Mouse (Mus musculus): ENCODE measurements around the gene Ccrl2. TPM values are rescaled to one million over a fixed set of nuclear protein-coding genes. Genes with fewer than 3 reads are reported as not detected.

Gene Ccrl2
- polyA plus RNA-seq, 1 experiment from 2014 or later = 2.8 TPM

GRCm38 (mm10) chr9:111058943-111059556, 1.7 kb upstream of the Ccrl2 start:
- Histone ChIP-seq H3K27me3 (replicated peaks) (no peaks in the 10 kb centered on the region), H3K9ac (no peak overlapping the region), H3K36me3 (no peaks in the 10 kb centered on the region), H3K4me2 (no peak overlapping the region), H3K4me1 (peaks cover 28% of the 10 kb centered on the region), H3K27ac (replicated peaks) (no peak overlapping the region), H3K9me3 (no peaks in the 10 kb centered on the region), H3K4me3 (no peak overlapping the region)
- 63% methylated on average over 10 of the region's 10 CpGs for WGBS
- ATAC-seq (ENCODE audit: extremely low read depth, insufficient number of reproducible peaks, low FRiP score, low TSS enrichment) = no peak

GRCm38 (mm10) chr9:111057544-111058370, 438 bp upstream of the Ccrl2 start:
- Histone ChIP-seq H3K36me3 (no peaks in the 10 kb centered on the region), H3K9me3 (no peaks in the 10 kb centered on the region), H3K4me3 (peak overlapping the region; percentile 54), H3K4me1 (peaks cover 28% of the 10 kb centered on the region), H3K27me3 (replicated peaks) (no peaks in the 10 kb centered on the region), H3K9ac (peak overlapping the region; percentile 72; the same call in 1 of the 2 replicates), H3K27ac (replicated peaks) (peak overlapping the region; percentile 59), H3K4me2 (peak overlapping the region; percentile 70)
- no peak for ATAC-seq (ENCODE audit: extremely low read depth, insufficient number of reproducible peaks, low FRiP score, low TSS enrichment)
- 46% methylated on average over 14 of the region's 14 CpGs for WGBS

- ATAC-seq (ENCODE audit: extremely low read depth, insufficient number of reproducible peaks, low FRiP score, low TSS enrichment) = no peak
- peak overlapping the region; percentile 72 for H3K9ac ChIP-seq
- H3K27ac ChIP-seq (replicated peaks) = peak overlapping the region; percentile 59
- peaks cover 31% of the 10 kb centered on the region for H3K4me1 ChIP-seq
- 6% methylated on average over 11 of the region's 11 CpGs for WGBS
- no peaks in the 10 kb centered on the region for H3K36me3 ChIP-seq
- H3K4me2 ChIP-seq = peak overlapping the region; percentile 70
- H3K4me3 ChIP-seq = peak overlapping the region; percentile 54
- H3K27me3 ChIP-seq (replicated peaks) = no peaks in the 10 kb centered on the region
- H3K9me3 ChIP-seq = no peaks in the 10 kb centered on the region
Observed at GRCm38 (mm10) chr9:111056519-111056797, 861 bp downstream of the Ccrl2 start.

GRCm38 (mm10) chr9:111055800-111056518, 1.4 kb downstream of the Ccrl2 start:
- WGBS = 49% methylated on average over 29 of the region's 29 CpGs
- no peak for ATAC-seq (ENCODE audit: extremely low read depth, insufficient number of reproducible peaks, low FRiP score, low TSS enrichment)

GRCm38 (mm10) chr9:111054923-111055322, 2.4 kb downstream of the Ccrl2 start:
- Histone ChIP-seq H3K36me3 (no peaks in the 10 kb centered on the region), H3K27me3 (replicated peaks) (no peaks in the 10 kb centered on the region), H3K4me1 (peaks cover 36% of the 10 kb centered on the region), H3K4me3 (peak overlapping the region; percentile 54), H3K4me2 (peak overlapping the region; percentile 70), H3K9ac (no peak overlapping the region), H3K9me3 (no peaks in the 10 kb centered on the region), H3K27ac (replicated peaks) (no peak overlapping the region)
- no peak for ATAC-seq (ENCODE audit: extremely low read depth, insufficient number of reproducible peaks, low FRiP score, low TSS enrichment)
- WGBS = 56% methylated on average over 9 of the region's 9 CpGs

More at GRCm38 (mm10) chr9:111055800-111056518, 1.4 kb downstream of the Ccrl2 start:
- Histone ChIP-seq H3K27ac (replicated peaks) (peak overlapping the region; percentile 59), H3K9me3 (no peaks in the 10 kb centered on the region), H3K4me3 (peak overlapping the region; percentile 54), H3K4me1 (peaks cover 36% of the 10 kb centered on the region), H3K36me3 (no peaks in the 10 kb centered on the region), H3K27me3 (replicated peaks) (no peaks in the 10 kb centered on the region), H3K4me2 (peak overlapping the region; percentile 70), H3K9ac (peak overlapping the region; percentile 72)

GRCm38 (mm10) chr9:111048452-111048851, 8.9 kb downstream of the Ccrl2 start:
- ATAC-seq (ENCODE audit: extremely low read depth, insufficient number of reproducible peaks, low FRiP score, low TSS enrichment) = no peak
- peaks cover 8% of the 10 kb centered on the region for H3K4me1 ChIP-seq
- no peak overlapping the region for H3K4me2 ChIP-seq
- no peak overlapping the region for H3K9ac ChIP-seq
- no peaks in the 10 kb centered on the region for H3K36me3 ChIP-seq
- no peak overlapping the region for H3K27ac ChIP-seq (replicated peaks)
- 66% methylated on average over 3 of the region's 3 CpGs for WGBS
- H3K4me3 ChIP-seq = no peak overlapping the region
- no peaks in the 10 kb centered on the region for H3K27me3 ChIP-seq (replicated peaks)
- no peaks in the 10 kb centered on the region for H3K9me3 ChIP-seq

- Histone ChIP-seq H3K27me3 (replicated peaks) (no peaks in the 10 kb centered on the region), H3K4me3 (no peak overlapping the region), H3K4me2 (no peak overlapping the region), H3K4me1 (peaks cover 8% of the 10 kb centered on the region), H3K9me3 (no peaks in the 10 kb centered on the region), H3K27ac (replicated peaks) (no peak overlapping the region), H3K36me3 (no peaks in the 10 kb centered on the region), H3K9ac (no peak overlapping the region)
- ATAC-seq (ENCODE audit: extremely low read depth, insufficient number of reproducible peaks, low FRiP score, low TSS enrichment) = no peak
- WGBS = 92% methylated on average over 5 of the region's 5 CpGs
Observed at GRCm38 (mm10) chr9:111047266-111047665, 10.1 kb downstream of the Ccrl2 start.

- Histone ChIP-seq H3K4me2 (no peak overlapping the region), H3K4me3 (no peak overlapping the region), H3K27ac (replicated peaks) (no peak overlapping the region), H3K27me3 (replicated peaks) (no peaks in the 10 kb centered on the region), H3K4me1 (peaks cover 2% of the 10 kb centered on the region), H3K9me3 (no peaks in the 10 kb centered on the region), H3K9ac (no peak overlapping the region), H3K36me3 (no peaks in the 10 kb centered on the region)
- ATAC-seq (ENCODE audit: extremely low read depth, insufficient number of reproducible peaks, low FRiP score, low TSS enrichment) = no peak
- WGBS = 50% methylated on average over 3 of the region's 3 CpGs
Observed at GRCm38 (mm10) chr9:111046222-111046621, 11.1 kb downstream of the Ccrl2 start.

- H3K27ac ChIP-seq (replicated peaks) = no peak overlapping the region
- 79% methylated on average over 5 of the region's 5 CpGs for WGBS
- no peaks in the 10 kb centered on the region; the same call in 1 of the 2 replicates for H3K4me1 ChIP-seq
- H3K36me3 ChIP-seq = no peaks in the 10 kb centered on the region
- H3K4me3 ChIP-seq = no peak overlapping the region
- H3K9ac ChIP-seq = no peak overlapping the region
- no peaks in the 10 kb centered on the region for H3K27me3 ChIP-seq (replicated peaks)
- no peak for ATAC-seq (ENCODE audit: extremely low read depth, insufficient number of reproducible peaks, low FRiP score, low TSS enrichment)
- H3K9me3 ChIP-seq = no peaks in the 10 kb centered on the region
- no peak overlapping the region for H3K4me2 ChIP-seq
Observed at GRCm38 (mm10) chr9:111042266-111042665, 15.1 kb downstream of the Ccrl2 start.

- ATAC-seq (ENCODE audit: extremely low read depth, insufficient number of reproducible peaks, low FRiP score, low TSS enrichment) = no peak
- H3K27me3 ChIP-seq (replicated peaks) = no peaks in the 10 kb centered on the region
- H3K9ac ChIP-seq = no peak overlapping the region
- no peaks in the 10 kb centered on the region for H3K36me3 ChIP-seq
- WGBS = 48% methylated on average over 4 of the region's 4 CpGs
- H3K4me2 ChIP-seq = no peak overlapping the region
- no peak overlapping the region for H3K4me3 ChIP-seq
- H3K9me3 ChIP-seq = no peaks in the 10 kb centered on the region
- H3K4me1 ChIP-seq = no peaks in the 10 kb centered on the region; the same call in 1 of the 2 replicates
- no peak overlapping the region for H3K27ac ChIP-seq (replicated peaks)
Observed at GRCm38 (mm10) chr9:111039966-111040365, 17.4 kb downstream of the Ccrl2 start.

- no peak for ATAC-seq (ENCODE audit: extremely low read depth, insufficient number of reproducible peaks, low FRiP score, low TSS enrichment)
- no peaks in the 10 kb centered on the region for H3K4me1 ChIP-seq
- H3K4me3 ChIP-seq = no peak overlapping the region
- no peaks in the 10 kb centered on the region for H3K36me3 ChIP-seq
- 79% methylated on average over 4 of the region's 4 CpGs for WGBS
- H3K4me2 ChIP-seq = no peak overlapping the region
- H3K9me3 ChIP-seq = no peaks in the 10 kb centered on the region
- H3K9ac ChIP-seq = no peak overlapping the region
- no peak overlapping the region for H3K27ac ChIP-seq (replicated peaks)
- no peaks in the 10 kb centered on the region for H3K27me3 ChIP-seq (replicated peaks)
Observed at GRCm38 (mm10) chr9:111033717-111034116, 23.6 kb downstream of the Ccrl2 start.

Measured in heart, embryonic 13.5 days (tissue).